Mouse (Mus musculus): ENCODE data around the gene Adgre5.

DNA sequence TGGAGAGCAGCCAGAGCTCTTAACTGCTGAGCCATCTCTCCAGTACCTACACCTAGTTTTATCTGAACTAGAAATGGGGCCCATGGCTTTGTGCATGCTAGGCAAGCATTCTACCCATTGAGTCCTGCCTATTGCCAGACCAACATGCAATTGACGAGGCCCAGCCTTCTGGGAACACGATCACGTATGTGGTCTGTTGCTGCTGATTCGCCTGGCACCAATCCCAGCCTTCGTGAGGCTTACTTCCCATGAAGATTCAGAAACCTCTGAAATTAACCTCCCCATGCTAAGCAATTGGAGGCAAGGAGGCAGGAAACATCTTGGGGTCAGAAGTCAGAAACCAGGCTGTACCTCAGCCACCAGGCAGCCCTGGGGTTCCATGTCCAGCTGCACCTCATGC, 60.5 kb downstream of the Adgre5 start:
- TF ChIP-seq CTCF (IDR thresholded peaks at IDR 0.05): no peak
- no peak for TF ChIP-seq EP300 (IDR thresholded peaks at IDR 0.05; ENCODE audit: insufficient read depth, low read depth, low read length)
- no peak for TF ChIP-seq POLR2A (IDR thresholded peaks at IDR 0.05; ENCODE audit: insufficient read depth, low read depth, low read length)
